Mouse (Mus musculus) embryo, embryonic 11.5 days (tissue): Measurements from ENCODE around the gene Ilf3.
"Not testable (repeated sequence)": the region's sequence is repeated elsewhere in the genome, so short reads cannot be mapped to it uniquely, and the experiment has no call there.

Experiments used
- DNase-seq: peaks from one replicate; pipeline ENCODE4 v3.0.0-alpha.2; 2012; ENCODE audit warnings: low read depth, low spot score

The Ilf3 gene

GRCm38 (mm10) chr9:21367357-21368111 lies at the start of gene Ilf3:
Gene Ilf3 (plus strand): TSS chr9:21367871.
- peak; percentile 100 for DNase-seq

GRCm38 (mm10) chr9:21318792-21319191 lies 48.9 kb upstream of the Ilf3 start:
- DNase-seq: no peak

GRCm38 (mm10) chr9:21319503-21319902 lies 48.2 kb upstream of the Ilf3 start:
- DNase-seq: no peak

- DNase-seq: no peak
Observed at GRCm38 (mm10) chr9:21320280-21320618, 47.4 kb upstream of the Ilf3 start.

- peak; percentile 76 for DNase-seq
Observed at GRCm38 (mm10) chr9:21320619-21321512, 46.8 kb upstream of the Ilf3 start, which contains the start of gene Slc44a2. Gene Slc44a2 (plus strand): TSS chr9:21320698.

- DNase-seq: no peak
Observed at GRCm38 (mm10) chr9:21321513-21321835, 46.2 kb upstream of the Ilf3 start.

GRCm38 (mm10) chr9:21322211-21322916 lies 45.3 kb upstream of the Ilf3 start:
- no peak for DNase-seq

GRCm38 (mm10) chr9:21322917-21323297 lies 44.8 kb upstream of the Ilf3 start:
- not testable (repeated sequence) for DNase-seq

- DNase-seq: no peak
Observed at GRCm38 (mm10) chr9:21324269-21324668, 43.4 kb upstream of the Ilf3 start.

- DNase-seq: no peak
Observed at GRCm38 (mm10) chr9:21327569-21327968, 40.1 kb upstream of the Ilf3 start.

- DNase-seq: no peak
Observed at GRCm38 (mm10) chr9:21328041-21328440, 39.6 kb upstream of the Ilf3 start.

- no peak for DNase-seq
Observed at GRCm38 (mm10) chr9:21329041-21329440, 38.6 kb upstream of the Ilf3 start.

GRCm38 (mm10) chr9:21329699-21330289 lies 37.9 kb upstream of the Ilf3 start:
- no peak for DNase-seq

- no peak for DNase-seq
Observed at GRCm38 (mm10) chr9:21331365-21332140, 36.1 kb upstream of the Ilf3 start.

GRCm38 (mm10) chr9:21332161-21333061 lies 35.3 kb upstream of the Ilf3 start:
- no peak for DNase-seq

GRCm38 (mm10) chr9:21333523-21333922 lies 34.1 kb upstream of the Ilf3 start:
- no peak for DNase-seq

GRCm38 (mm10) chr9:21334747-21335146 lies 32.9 kb upstream of the Ilf3 start:
- DNase-seq: no peak

- DNase-seq: no peak
Observed at GRCm38 (mm10) chr9:21335391-21335790, 32.3 kb upstream of the Ilf3 start.

- DNase-seq: no peak
Observed at GRCm38 (mm10) chr9:21336491-21336890, 31.2 kb upstream of the Ilf3 start.

GRCm38 (mm10) chr9:21337652-21338051 lies 30.0 kb upstream of the Ilf3 start:
- no peak for DNase-seq
